ENCODE assay signal across 22 mouse cellular contexts in genomic region chr13:34460969-34461368, GRCm38 (mm10).
A peak's percentile ranks its signal among the peaks of the same experiment; 100 is the strongest.
DNase-seq lines count a peak whose midpoint lies in the region; ATAC-seq and TF ChIP-seq lines count a peak whose summit lies in the region.
"Had no signal": no experiment of that assay in that cellular context is flagged by ENCODE, and none has a peak within 500 bp of the region (broad histone marks: within the 10 kb centered on the region; RNA-seq: fewer than 3 reads in every experiment).

No protein-coding gene starts in this region.

- peaks cover 10% of the 10 kb centered on the region for H3K4me1 ChIP-seq in liver, embryonic 15.5 days (replicated peaks)
- H3K4me1 ChIP-seq in liver, embryonic 12.5 days: peaks cover 20% of the 10 kb centered on the region
- H3K4me1 ChIP-seq in lung, adult 2 months (ENCODE audit: control insufficient read depth, insufficient read depth, low read length): no peaks in the 10 kb centered on the region
- H3K4me1 ChIP-seq in kidney, embryonic 15.5 days: peaks cover 10% of the 10 kb centered on the region; the same call in 1 of the 2 replicates
- H3K4me1 ChIP-seq: neural tube, embryonic 15.5 days had no signal

- peak overlapping the region; percentile 35; the same call in 1 of the 2 replicates for H3K27ac ChIP-seq in liver, embryonic 15.5 days (replicated peaks)
- H3K27ac ChIP-seq in liver, embryonic 12.5 days: no peak overlapping the region
- H3K27ac ChIP-seq in kidney, embryonic 15.5 days: no peak overlapping the region
- H3K27ac ChIP-seq: embryonic facial prominence, embryonic 15.5 days; hindbrain, postnatal 0 days; neural tube, embryonic 15.5 days had no signal

- no peaks in the 10 kb centered on the region for H3K27me3 ChIP-seq in liver, embryonic 15.5 days
- no peaks in the 10 kb centered on the region; the same call in 1 of the 2 replicates for H3K27me3 ChIP-seq in liver, embryonic 12.5 days (replicated peaks)
- H3K27me3 ChIP-seq in kidney, embryonic 15.5 days: no peaks in the 10 kb centered on the region
- H3K27me3 ChIP-seq: embryonic facial prominence, embryonic 15.5 days; liver, embryonic 13.5 days; neural tube, embryonic 15.5 days had no signal

- H3K4me3 ChIP-seq in liver, embryonic 15.5 days (replicated peaks): no peak overlapping the region
- no peak overlapping the region for H3K4me3 ChIP-seq in liver, embryonic 12.5 days
- no peak overlapping the region for H3K4me3 ChIP-seq in lung, adult 2 months (replicated peaks; ENCODE audit: extremely low read depth, low read depth, low read length)
- H3K4me3 ChIP-seq in kidney, embryonic 15.5 days (replicated peaks): no peak overlapping the region
- H3K4me3 ChIP-seq: embryonic facial prominence, embryonic 15.5 days; liver, embryonic 13.5 days; megakaryocyte, embryonic 14.5 days; neural tube, embryonic 15.5 days had no signal

- ATAC-seq in liver, embryonic 15.5 days (ENCODE audit: insufficient read depth): no peak
- no peak for ATAC-seq in liver, embryonic 12.5 days
- ATAC-seq in kidney, embryonic 15.5 days (replicated peaks; ENCODE audit: low FRiP score): no peak
- ATAC-seq: forebrain, postnatal 0 days; hindbrain, postnatal 0 days; midbrain, embryonic 16.5 days had no signal

- intact Hi-C loops in left cerebral cortex, postnatal 4 days (cut with DNase I): no loop called here

- no peaks in the 10 kb centered on the region for H3K9me3 ChIP-seq in liver, embryonic 15.5 days (replicated peaks)
- no peaks in the 10 kb centered on the region for H3K9me3 ChIP-seq in liver, embryonic 12.5 days (replicated peaks)
- H3K9me3 ChIP-seq in kidney, embryonic 15.5 days (replicated peaks): no peaks in the 10 kb centered on the region
- H3K9me3 ChIP-seq: embryonic facial prominence, embryonic 15.5 days; liver, embryonic 13.5 days; neural tube, embryonic 15.5 days had no signal

- H3K9ac ChIP-seq in liver, embryonic 15.5 days: no peak overlapping the region
- H3K9ac ChIP-seq in liver, embryonic 12.5 days: no peak overlapping the region
- H3K9ac ChIP-seq in kidney, embryonic 15.5 days: no peak overlapping the region
- H3K9ac ChIP-seq: embryonic facial prominence, embryonic 15.5 days; forebrain, postnatal 0 days; liver, embryonic 13.5 days; neural tube, embryonic 15.5 days had no signal

- H3K4me2 ChIP-seq in liver, embryonic 15.5 days: no peak overlapping the region
- no peak overlapping the region for H3K4me2 ChIP-seq in liver, embryonic 12.5 days
- no peak overlapping the region for H3K4me2 ChIP-seq in kidney, embryonic 15.5 days
- H3K4me2 ChIP-seq: embryonic facial prominence, embryonic 15.5 days; liver, embryonic 13.5 days; neural tube, embryonic 15.5 days had no signal

- H3K36me3 ChIP-seq in liver, embryonic 15.5 days (replicated peaks): no peaks in the 10 kb centered on the region
- H3K36me3 ChIP-seq in liver, embryonic 12.5 days: no peaks in the 10 kb centered on the region
- no peaks in the 10 kb centered on the region for H3K36me3 ChIP-seq in kidney, embryonic 15.5 days
- H3K36me3 ChIP-seq: embryonic facial prominence, embryonic 15.5 days; liver, embryonic 13.5 days; neural tube, embryonic 15.5 days had no signal

- DNase-seq in R1 (ENCODE audit: low read depth, low spot score): peak; percentile 85
- peak; percentile 30 for DNase-seq in lung, adult 2 months
- DNase-seq in lung, postnatal 36 days: peak; percentile 56
- DNase-seq in left cerebral cortex, postnatal 4 days: no peak
- DNase-seq: adrenal gland, postnatal 25 days; B cell, adult 2 months; cerebellum, adult 11 months; cerebellum, postnatal 36 days; forebrain, postnatal 0 days; heart, postnatal 36 days; kidney, adult 2 months; kidney, postnatal 25 days; liver, embryonic 13.5 days; right cerebral cortex, postnatal 14 days had no signal

- 17% methylated on average over 4 of the region's 4 CpGs for WGBS in liver, embryonic 15.5 days (ENCODE audit: insufficient replicate concordance)
- WGBS in liver, embryonic 12.5 days (ENCODE audit: insufficient replicate concordance): 24% methylated on average over 4 of the region's 4 CpGs
- 29% methylated on average over 4 of the region's 4 CpGs for WGBS in lung, adult 2 months
- WGBS in kidney, embryonic 15.5 days: 65% methylated on average over 4 of the region's 4 CpGs

- no peak for TF ChIP-seq CTCF in lung, adult 2 months (IDR thresholded peaks at IDR 0.05; ENCODE audit: insufficient read depth, low read length)

- no peak for TF ChIP-seq POLR2A in lung, adult 2 months (IDR thresholded peaks at IDR 0.05; ENCODE audit: borderline replicate concordance, extremely low read depth, low read depth, low read length)
